Mouse (Mus musculus): Measurements from ENCODE around the gene Vwa5b1. TPM values are rescaled to one million over a fixed set of nuclear protein-coding genes. Genes with fewer than 3 reads are reported as not detected.

Gene Vwa5b1
- 4.0 and 9.2 TPM in 2 replicates for total RNA-seq (2014; rRNA removed)
- polyA plus RNA-seq (2015; fragmentation: Nextera tagmentation; extraction: Ambion mirVana): 0.65 and 1.5 TPM in 2 replicates

- Histone ChIP-seq H3K36me3 (ENCODE audit: insufficient read depth) (no peaks in the 10 kb centered on the region), H3K27ac (ENCODE audit: low read depth, low read length) (0 out of 2 replicates have a peak within 1 kb of the TSS, but pooled peaks have one; percentile 15), H3K9ac (no peak within 1 kb of the TSS; the same call in 1 of the 2 replicates), H3K4me2 (ENCODE audit: low read depth) (peak within 1 kb of the TSS; percentile 10; the same call in 1 of the 2 replicates), H3K27me3 (ENCODE audit: insufficient read depth, low read length) (no peaks in the 10 kb centered on the region), H3K4me3 (ENCODE audit: low read depth, low read length) (no peak within 1 kb of the TSS), H3K9me3 (ENCODE audit: low read length) (no peaks in the 10 kb centered on the region), H3K4me1 (ENCODE audit: insufficient read depth) (peaks cover 7% of the 10 kb centered on the region; the same call in 1 of the 2 replicates)
- WGBS: 24% methylated on average over 8 of the region's 8 CpGs
- no peak for TF ChIP-seq CTCF (IDR thresholded peaks at IDR 0.05; ENCODE audit: low read depth)
- DNase-seq (peak; percentile 22), ATAC-seq (peak; percentile 89)
These were observed at the start of gene Vwa5b1 for GRCm38 (mm10) chr4:138635428-138636145. Gene Vwa5b1 (minus strand): TSS chr4:138635884.

- TF ChIP-seq CTCF (IDR thresholded peaks at IDR 0.05; ENCODE audit: low read depth): no peak
These were observed 47.1 kb upstream of the Vwa5b1 start for GRCm38 (mm10) chr4:138682760-138683159.

GRCm38 (mm10) chr4:138680124-138680523 is 44.4 kb upstream of the Vwa5b1 start:
- ATAC-seq: no peak
- H3K9me3 ChIP-seq (ENCODE audit: low read length): no peaks in the 10 kb centered on the region
- H3K27ac ChIP-seq (ENCODE audit: low read depth, low read length): no peak overlapping the region
- no peak for DNase-seq
- TF ChIP-seq CTCF (IDR thresholded peaks at IDR 0.05; ENCODE audit: low read depth): no peak
- no peaks in the 10 kb centered on the region for H3K27me3 ChIP-seq (ENCODE audit: insufficient read depth, low read length)
- H3K36me3 ChIP-seq (ENCODE audit: insufficient read depth): no peaks in the 10 kb centered on the region
- H3K4me3 ChIP-seq (ENCODE audit: low read depth, low read length): no peak overlapping the region
- H3K4me1 ChIP-seq (ENCODE audit: insufficient read depth): 0 out of 2 replicates have a peak, but pooled peaks cover 7% of the 10 kb centered on the region
- no peak overlapping the region for H3K4me2 ChIP-seq (ENCODE audit: low read depth)
- WGBS: 81% methylated on average over 4 of the region's 4 CpGs
- H3K9ac ChIP-seq: no peak overlapping the region

More at GRCm38 (mm10) chr4:138682760-138683159, 47.1 kb upstream of the Vwa5b1 start:
- ATAC-seq (no peak), DNase-seq (no peak)
- H3K4me2 ChIP-seq (ENCODE audit: low read depth): no peak overlapping the region
- no peaks in the 10 kb centered on the region for H3K27me3 ChIP-seq (ENCODE audit: insufficient read depth, low read length)
- no peak overlapping the region for H3K9ac ChIP-seq
- no peaks in the 10 kb centered on the region for H3K9me3 ChIP-seq (ENCODE audit: low read length)
- WGBS: 48% methylated on average over 2 of the region's 2 CpGs
- H3K36me3 ChIP-seq (ENCODE audit: insufficient read depth): no peaks in the 10 kb centered on the region
- no peak overlapping the region for H3K4me3 ChIP-seq (ENCODE audit: low read depth, low read length)
- no peak overlapping the region for H3K27ac ChIP-seq (ENCODE audit: low read depth, low read length)
- H3K4me1 ChIP-seq (ENCODE audit: insufficient read depth): 0 out of 2 replicates have a peak, but pooled peaks cover 4% of the 10 kb centered on the region

DNA sequence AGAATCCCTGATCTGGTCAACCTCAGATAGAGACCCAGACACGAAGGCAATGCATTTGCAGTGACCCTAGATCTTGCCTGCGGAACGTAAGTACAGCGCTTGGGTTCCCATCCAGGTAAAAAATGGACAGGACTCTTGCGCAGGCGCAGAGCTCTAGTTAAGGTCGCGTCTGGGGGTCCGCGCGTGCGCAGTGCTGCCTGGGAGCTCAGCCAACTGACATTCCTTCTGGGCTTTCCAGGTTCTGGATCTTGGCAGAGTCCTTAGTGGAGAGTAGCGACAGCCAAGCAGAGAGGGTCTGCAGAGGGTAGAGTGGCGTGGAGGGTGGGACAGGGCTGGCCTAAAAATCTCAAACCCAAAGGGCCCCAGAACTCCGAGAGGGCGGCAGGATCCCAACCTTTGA is 41.9 kb upstream of the Vwa5b1 start:
- H3K9me3 ChIP-seq (ENCODE audit: low read length): no peaks in the 10 kb centered on the region
- no peak overlapping the region; the same call in 1 of the 2 replicates for H3K9ac ChIP-seq
- peaks cover 5% of the 10 kb centered on the region; the same call in 1 of the 2 replicates for H3K27me3 ChIP-seq (ENCODE audit: insufficient read depth, low read length)
- H3K4me3 ChIP-seq (ENCODE audit: low read depth, low read length): peak overlapping the region; percentile 28
- no peak overlapping the region for H3K27ac ChIP-seq (ENCODE audit: low read depth, low read length)
- H3K4me1 ChIP-seq (ENCODE audit: insufficient read depth): 0 out of 2 replicates have a peak, but pooled peaks cover 7% of the 10 kb centered on the region
- peak; percentile 54; the same call in 1 of the 2 replicates for ATAC-seq
- TF ChIP-seq CTCF (IDR thresholded peaks at IDR 0.05; ENCODE audit: low read depth): no peak
- DNase-seq: peak; percentile 90
- peak overlapping the region; percentile 48 for H3K4me2 ChIP-seq (ENCODE audit: low read depth)
- H3K36me3 ChIP-seq (ENCODE audit: insufficient read depth): no peaks in the 10 kb centered on the region
- WGBS: 21% methylated on average over 16 of the region's 16 CpGs

DNA sequence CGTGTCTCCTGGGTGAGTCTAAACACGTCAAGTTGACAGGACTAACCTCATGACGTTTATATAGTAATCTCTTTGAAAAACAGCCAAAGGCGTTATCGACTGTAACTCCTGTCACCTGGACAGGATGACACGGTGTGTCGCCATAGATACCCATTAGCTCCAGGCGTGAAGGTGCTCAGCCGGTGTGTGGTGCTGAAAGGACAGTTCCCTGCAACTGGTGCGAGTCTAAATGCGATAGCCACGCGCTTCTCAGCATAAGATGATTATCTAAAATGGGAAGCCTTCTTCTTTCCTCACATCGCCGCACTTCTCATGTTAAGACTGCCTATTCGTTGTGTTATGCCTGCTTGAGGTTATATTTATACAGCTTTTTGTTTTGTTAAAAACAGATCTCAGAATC is 40.8 kb upstream of the Vwa5b1 start:
- Histone ChIP-seq H3K9ac (no peak overlapping the region), H3K36me3 (ENCODE audit: insufficient read depth) (no peaks in the 10 kb centered on the region), H3K9me3 (ENCODE audit: low read length) (no peaks in the 10 kb centered on the region), H3K27ac (ENCODE audit: low read depth, low read length) (no peak overlapping the region), H3K27me3 (ENCODE audit: insufficient read depth, low read length) (peaks cover 5% of the 10 kb centered on the region; the same call in 1 of the 2 replicates), H3K4me1 (ENCODE audit: insufficient read depth) (0 out of 2 replicates have a peak, but pooled peaks cover 7% of the 10 kb centered on the region), H3K4me2 (ENCODE audit: low read depth) (no peak overlapping the region), H3K4me3 (ENCODE audit: low read depth, low read length) (no peak overlapping the region)
- DNase-seq (no peak), ATAC-seq (no peak)
- WGBS: 15% methylated on average over 16 of the region's 16 CpGs
- TF ChIP-seq CTCF (IDR thresholded peaks at IDR 0.05; ENCODE audit: low read depth): no peak

DNA sequence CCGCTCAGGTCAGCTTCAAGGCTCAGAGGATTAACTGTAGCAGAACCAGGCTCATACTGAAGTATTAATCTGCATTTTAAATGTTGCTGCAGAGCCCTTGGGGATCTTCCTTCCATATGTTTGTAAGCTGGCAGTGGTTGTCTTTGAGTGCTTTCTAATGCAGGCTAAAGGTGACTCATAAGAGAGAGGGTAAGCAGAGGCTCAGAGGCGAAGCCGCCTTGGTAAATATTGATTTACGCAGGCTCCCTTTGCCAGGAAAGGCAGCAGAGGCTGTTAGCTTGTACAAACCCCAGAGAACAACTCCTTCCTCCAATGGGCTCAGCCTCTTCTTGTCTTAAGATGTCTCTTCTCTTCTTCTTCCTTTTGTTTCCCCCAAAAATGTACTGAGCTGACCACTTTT is 36.5 kb upstream of the Vwa5b1 start:
- 67% methylated on average over 4 of the region's 4 CpGs for WGBS
- Histone ChIP-seq H3K4me2 (ENCODE audit: low read depth) (no peak overlapping the region), H3K9me3 (ENCODE audit: low read length) (no peaks in the 10 kb centered on the region), H3K27ac (ENCODE audit: low read depth, low read length) (no peak overlapping the region), H3K4me3 (ENCODE audit: low read depth, low read length) (no peak overlapping the region), H3K9ac (no peak overlapping the region), H3K4me1 (ENCODE audit: insufficient read depth) (no peaks in the 10 kb centered on the region), H3K27me3 (ENCODE audit: insufficient read depth, low read length) (peaks cover 5% of the 10 kb centered on the region; the same call in 1 of the 2 replicates), H3K36me3 (ENCODE audit: insufficient read depth) (no peaks in the 10 kb centered on the region)
- no peak for TF ChIP-seq CTCF (IDR thresholded peaks at IDR 0.05; ENCODE audit: low read depth)
- ATAC-seq (no peak), DNase-seq (no peak)

Measured in forebrain, postnatal 0 days (tissue).